Mouse (Mus musculus): ENCODE data around the gene Wrap73.
A peak's percentile ranks its signal among the peaks of the same experiment; 100 is the strongest.

Gene Wrap73

DNA sequence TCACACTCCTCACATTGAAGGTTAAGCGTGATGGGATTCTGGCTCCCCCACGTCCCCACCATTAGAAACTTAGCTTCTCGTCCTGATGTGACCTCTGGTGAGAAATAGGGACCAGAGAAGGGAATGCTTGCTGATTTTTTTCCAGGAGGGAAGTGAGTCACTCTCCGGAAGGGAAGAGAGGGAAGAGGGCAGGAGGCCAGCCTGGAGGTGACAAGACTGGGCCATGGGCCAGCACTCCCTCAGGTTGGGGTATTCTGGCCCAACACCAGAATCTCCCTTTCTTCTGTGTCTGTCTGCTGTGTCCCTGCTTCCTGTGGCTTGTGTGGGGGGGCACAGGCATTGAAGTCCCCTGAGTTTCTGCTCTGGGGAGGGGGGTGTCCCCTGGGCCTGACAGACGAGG lies 41.4 kb downstream of the Wrap73 start:
- no peak for DNase-seq (ENCODE audit: low read depth)

DNA sequence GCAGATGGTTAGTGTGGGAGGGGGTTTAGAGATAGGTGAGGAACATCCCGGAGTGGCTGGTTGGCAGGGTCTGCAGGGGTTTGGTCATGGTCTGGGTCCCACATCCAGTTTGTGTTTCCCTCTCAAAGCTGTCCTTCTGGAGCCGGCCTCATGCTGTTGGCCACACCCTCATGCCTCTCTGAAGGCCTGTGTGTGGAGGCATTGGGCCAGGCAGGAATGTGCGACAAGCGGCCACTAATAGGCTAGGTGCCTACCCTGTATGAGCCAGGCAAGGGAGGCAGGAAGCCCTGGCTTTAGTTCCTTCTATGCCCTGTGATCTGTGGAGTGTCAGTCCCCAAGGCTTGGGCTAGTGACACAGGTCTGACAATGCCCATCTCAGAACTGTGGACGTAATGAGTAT lies 42.8 kb downstream of the Wrap73 start:
- no peak for DNase-seq (ENCODE audit: low read depth)

DNA sequence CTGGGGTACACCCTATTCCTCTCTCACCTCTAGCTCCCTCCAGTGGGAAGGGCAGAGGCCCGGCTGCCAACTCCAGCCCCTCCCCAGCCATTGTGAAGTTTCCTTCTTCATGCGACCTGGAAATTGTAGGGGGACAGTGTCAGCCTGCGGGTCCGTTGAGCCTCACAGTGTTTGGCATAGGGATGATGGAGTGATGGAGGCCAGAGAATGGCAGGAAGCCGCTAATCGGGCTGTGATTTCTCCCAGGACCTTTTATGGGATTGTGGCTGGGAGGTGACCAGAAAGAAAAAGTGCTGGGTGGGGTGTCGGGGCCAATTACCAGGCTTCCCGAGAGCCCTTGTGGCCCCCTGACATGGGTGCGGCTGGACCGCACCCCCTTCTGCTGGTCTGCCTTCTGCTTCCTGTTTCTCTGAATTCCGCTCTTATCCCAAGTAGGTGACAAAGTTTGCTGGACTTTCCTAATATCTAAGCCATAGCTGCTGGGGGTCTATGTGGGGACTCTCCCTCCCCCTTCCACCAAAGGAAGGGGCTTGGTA lies 43.9 kb downstream of the Wrap73 start:
- no peak for DNase-seq (ENCODE audit: low read depth)

DNA sequence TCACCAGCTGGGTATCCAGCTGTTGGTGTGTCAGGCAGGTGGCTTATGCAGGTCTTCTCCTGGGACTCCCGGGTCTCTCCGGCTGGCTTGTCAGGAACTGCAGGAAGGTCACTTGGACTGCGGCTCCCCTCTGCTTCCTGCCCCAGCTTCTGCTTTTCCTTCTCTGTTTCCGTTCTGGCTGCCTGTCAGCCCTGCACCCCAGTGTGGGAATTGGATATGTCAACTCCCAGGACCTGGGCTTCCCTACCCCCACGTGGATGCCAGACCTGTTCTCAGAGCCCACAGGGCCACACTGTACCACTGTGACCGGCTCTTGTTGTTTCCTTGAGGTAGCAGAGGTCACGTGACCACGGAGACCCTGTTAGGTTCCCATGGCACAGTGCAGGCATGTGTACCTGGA lies 46.8 kb downstream of the Wrap73 start:
- DNase-seq (ENCODE audit: low read depth), result no peak

DNA sequence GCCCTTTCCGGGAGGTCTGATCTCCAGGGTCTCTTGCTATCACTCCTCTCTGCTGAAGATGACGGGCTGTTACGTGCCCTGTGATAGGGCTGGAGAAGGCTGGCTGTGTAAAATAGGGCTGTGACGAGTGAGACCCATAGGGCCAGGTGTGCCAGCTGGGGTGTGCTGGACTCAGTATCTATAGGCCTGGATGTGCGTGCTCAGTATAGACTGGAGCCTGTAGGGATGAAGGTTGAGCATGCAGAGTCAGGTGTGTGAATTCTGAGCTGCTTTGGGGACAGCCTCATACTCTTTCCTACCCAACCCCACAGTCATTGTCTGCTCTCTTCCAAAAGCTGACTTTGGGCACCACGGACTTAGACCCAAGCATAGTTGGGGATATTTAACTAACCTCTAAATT lies 55.8 kb downstream of the Wrap73 start:
- DNase-seq (ENCODE audit: low read depth), result no peak

DNA sequence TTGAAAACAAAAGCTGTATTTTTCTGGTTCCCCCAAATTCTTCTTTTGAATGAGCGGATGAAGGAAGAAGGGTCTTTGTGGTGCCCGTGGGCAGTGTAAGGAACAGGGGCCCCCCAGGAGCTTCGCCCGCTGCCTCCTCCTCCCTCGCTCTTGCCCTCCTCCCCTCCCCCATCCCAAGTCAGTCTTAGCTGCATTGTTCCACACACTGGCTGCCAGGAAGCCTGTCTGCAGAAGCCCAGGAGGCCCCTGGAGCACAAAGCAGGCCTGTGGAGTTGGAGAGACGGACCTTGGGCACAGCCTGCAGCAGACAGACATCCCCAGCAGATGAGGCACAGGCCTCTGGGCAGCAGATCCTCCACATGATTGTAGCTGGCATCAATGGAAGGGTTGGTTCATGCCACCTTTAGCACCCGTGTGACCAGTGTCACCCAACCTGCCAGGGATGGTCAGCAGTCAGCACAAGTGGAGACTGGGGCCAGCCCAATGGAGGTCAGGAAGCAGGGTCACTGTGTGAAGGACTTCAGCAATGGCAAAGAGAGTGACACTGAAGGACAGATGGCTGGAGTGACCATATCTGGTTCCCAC lies 56.3 kb downstream of the Wrap73 start:
- no peak for DNase-seq (ENCODE audit: low read depth)

DNA sequence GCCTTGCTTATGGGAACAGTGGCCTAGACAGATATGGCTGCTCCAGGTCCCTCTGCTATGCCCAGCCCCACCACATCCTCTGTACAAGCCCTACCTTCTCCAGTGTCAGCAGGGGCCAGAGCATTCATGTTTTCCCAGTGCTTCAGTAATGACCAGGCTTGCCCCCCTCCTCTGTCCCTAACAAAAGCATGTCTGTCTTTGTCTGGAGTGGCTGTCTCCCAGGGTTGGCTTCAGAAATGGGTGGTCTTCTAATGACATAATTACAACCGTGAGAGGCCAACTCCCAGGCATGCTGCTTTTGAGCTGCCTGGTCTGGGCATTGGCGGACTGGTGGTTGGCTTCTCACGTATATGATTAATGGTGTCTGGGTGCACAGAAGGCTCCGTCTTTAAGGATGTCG lies 59.3 kb downstream of the Wrap73 start:
- DNase-seq (ENCODE audit: low read depth), result no peak

DNA sequence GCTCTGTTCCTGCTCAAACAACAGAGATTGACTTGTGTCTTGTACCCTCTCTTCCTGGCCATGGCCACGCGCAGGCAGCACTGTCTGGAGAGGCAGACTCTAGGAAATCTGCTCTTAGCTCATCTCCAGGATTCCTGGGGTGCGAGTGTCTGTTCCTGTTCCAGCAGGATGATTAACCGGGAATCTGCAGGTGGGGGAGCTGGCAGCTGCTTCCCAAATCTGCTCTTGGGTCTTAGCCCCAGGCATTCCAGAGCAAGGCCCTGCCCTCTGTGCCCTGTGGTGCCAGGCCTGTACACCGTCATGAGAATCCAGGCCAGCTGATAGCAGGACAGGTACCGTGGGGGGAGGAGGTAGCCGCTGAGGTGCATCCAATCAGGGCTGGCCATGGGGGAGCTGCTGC lies 62.4 kb downstream of the Wrap73 start:
- no peak for DNase-seq (ENCODE audit: low read depth)

DNA sequence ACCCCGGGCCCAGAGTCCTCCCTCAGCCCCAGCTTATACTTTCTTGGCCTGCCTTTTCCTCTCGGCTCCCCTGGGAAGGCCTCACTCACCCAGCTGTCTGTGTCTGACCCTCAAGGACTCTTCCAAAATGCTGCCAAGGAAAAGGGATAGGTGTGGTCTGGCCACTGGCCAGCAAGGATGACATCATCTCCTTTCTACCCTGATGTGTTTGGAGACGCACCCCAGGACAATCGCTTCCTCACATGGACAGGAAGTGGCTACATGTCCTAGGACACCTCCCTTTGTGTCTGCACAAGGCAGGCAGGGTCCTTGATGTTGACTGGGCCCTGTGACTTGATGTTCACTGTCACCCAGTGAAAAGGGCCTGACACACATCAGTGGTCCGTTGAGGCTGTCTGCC lies 63.2 kb downstream of the Wrap73 start:
- DNase-seq (ENCODE audit: low read depth), result peak; percentile 8

DNA sequence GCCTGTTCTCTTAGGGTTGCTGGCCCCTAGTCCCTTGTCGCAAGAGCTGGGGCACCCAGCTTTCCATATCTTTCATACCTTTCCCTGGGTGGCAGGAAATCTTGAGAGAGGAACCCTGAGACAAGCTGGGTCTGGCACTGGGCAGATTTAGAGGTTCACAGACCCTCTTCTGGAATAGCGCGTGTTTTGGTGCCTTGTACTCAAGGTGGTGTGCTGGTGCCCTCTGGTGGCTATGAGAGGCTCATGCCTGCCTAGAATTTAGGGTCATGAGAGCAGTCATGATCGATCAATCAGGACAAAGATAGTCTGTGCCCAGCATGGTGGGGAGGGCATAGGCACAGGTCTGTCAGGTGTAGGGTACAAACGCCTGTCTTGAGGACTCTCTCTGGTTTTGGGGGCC lies 65.1 kb downstream of the Wrap73 start:
- peak; percentile 51 for DNase-seq (ENCODE audit: low read depth)

DNA sequence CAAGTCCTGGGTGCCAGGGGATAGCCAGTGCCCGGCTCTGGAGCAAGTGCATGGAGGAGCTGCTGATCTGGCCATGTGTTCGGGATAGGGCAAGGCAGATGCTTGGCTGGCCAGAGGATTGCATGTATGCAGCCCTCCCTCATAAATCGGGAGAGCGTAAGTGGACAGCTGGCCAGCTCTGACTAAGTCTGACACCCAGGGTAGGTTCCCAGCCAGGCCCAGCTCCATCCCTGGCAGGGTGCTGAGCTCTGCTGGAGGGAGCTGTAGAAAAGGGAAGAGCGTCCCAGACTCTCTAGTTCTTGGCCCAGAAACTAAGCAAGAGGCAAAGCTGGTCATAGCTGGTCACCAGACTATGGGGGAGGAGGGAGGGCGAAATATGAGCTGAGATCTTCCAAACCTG lies 66.9 kb downstream of the Wrap73 start:
- no peak for DNase-seq (ENCODE audit: low read depth)

DNA sequence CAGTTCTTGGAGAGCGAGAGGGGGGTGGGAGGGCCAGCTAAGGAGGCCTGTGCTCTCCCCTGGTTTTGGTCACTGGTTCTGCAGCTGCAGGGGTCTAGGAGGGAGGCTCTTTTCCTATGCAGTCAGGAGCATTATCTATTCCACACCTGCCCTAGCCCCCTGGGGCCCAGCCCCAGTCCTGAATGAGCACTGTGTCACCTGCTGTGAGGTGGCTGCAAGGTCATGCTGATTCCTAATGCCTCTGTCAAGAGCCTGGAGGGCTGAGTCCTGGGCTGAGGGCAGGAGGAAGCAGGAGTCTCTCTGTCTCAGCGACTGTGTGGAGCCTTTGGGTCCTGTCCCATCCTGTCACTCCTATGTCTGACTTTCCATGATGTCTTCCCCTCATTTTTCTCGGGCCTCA lies 67.7 kb downstream of the Wrap73 start:
- no peak for DNase-seq (ENCODE audit: low read depth)

DNA sequence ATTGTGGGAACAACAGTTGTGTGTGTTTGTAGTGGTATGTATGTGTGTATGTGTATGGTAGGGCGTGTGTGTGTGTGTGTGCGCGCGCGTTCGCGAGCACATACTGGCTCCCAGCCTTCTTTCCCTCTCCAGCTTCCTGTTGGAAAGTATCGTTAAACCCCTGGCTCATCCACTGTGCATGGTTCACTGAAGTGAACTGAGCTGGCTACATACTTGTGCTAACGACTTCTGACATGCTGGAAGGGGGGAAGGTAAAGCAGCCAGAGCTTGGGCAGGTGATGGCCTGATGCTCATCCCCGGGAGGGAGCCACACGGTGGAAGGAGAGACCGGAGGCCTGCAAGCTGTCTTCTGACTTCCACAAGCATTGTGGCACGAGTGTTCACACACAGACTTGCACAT lies 69.3 kb downstream of the Wrap73 start:
- DNase-seq (ENCODE audit: low read depth), result no peak

DNA sequence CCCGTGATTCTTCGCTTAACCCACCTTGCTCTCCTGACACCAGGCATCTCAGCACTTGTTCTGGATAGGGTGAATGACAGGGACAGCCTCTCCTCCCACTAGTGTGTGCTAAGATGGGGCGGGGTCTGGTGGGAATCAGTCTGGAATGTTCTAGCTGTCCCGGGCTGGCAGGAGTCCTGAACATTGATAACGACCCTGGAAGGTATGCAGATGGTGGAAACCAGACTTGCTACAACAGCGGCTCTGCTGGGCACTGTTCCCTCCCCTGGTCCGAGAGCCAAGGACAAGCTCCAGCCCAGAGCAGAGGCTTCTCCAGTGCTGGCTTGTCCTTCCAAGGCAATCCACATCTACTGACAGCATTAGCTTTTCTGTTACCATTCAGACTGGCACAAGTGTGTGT lies 71.4 kb downstream of the Wrap73 start:
- no peak for DNase-seq (ENCODE audit: low read depth)

DNA sequence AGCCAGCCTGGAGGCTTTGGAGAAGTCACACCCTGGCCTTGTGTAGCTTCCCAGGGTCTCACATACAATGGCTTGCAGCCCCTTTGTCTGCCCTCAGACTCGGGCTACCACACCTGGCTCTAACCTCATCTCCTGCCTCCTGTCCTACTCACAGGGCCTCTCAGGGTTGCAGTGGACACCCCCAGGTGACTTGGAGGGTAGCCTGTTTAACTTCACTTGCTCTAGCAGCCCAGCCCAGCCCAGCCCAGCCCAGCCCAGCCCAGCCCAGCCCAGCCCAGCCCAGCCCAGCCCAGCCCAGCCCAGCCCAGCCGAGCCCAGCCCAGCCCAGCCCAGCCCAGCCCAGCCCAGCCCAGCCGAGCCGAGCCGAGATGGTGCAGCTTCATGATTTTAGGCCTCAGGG lies 71.9 kb downstream of the Wrap73 start:
- no peak for DNase-seq (ENCODE audit: low read depth)
